In genomic region chr12:112544946-112545701, GRCm38 (mm10) we compare ENCODE assay signal across 12 mouse cellular contexts. TPM values are rescaled to one million over a fixed set of nuclear protein-coding genes. Genes with fewer than 3 reads are reported as not detected.
DNase-seq lines count a peak whose midpoint lies in the region.
"Had no signal": no experiment of that assay in that cellular context is flagged by ENCODE, and none has a peak within 500 bp of the region (broad histone marks: within the 10 kb centered on the region; RNA-seq: fewer than 3 reads in every experiment).

No protein-coding gene starts in this region.

- WGBS in limb, embryonic 10.5 days, result 47% methylated on average over 12 of the region's 12 CpGs

- no peak overlapping the region for H3K4me3 ChIP-seq in limb, embryonic 10.5 days
- H3K4me3 ChIP-seq: lung, embryonic 15.5 days had no signal

- H3K27ac ChIP-seq in limb, embryonic 10.5 days, result peak overlapping the region; percentile 44; the same call in 1 of the 2 replicates
- H3K27ac ChIP-seq: lung, embryonic 15.5 days had no signal

- no peaks in the 10 kb centered on the region for H3K36me3 ChIP-seq in limb, embryonic 10.5 days
- H3K36me3 ChIP-seq: lung, embryonic 15.5 days had no signal

- peak; percentile 95 for DNase-seq in heart, adult 11 months
- no peak for DNase-seq in heart, adult 8-10 months (ENCODE audit: low spot score)
- DNase-seq in retina, postnatal 1 day, result peak; percentile 48
- no peak for DNase-seq in retina, embryonic 14.5 days (ENCODE audit: low spot score)
- no peak for DNase-seq in limb, embryonic 10.5 days (ENCODE audit: low spot score)
- DNase-seq in yolk sac, embryonic 10.5 days (ENCODE audit: low spot score), result peak; percentile 16
- no peak for DNase-seq in spleen, postnatal 36 days (ENCODE audit: low spot score in 2 of 2)
- no peak for DNase-seq in ovary, postnatal 10 days (ENCODE audit: low spot score)
- DNase-seq: kidney, adult 18-20 months; spleen, adult 18-20 months; thymus, postnatal 25 days had no signal

- H3K4me1 ChIP-seq in limb, embryonic 10.5 days, result peaks cover 35% of the 10 kb centered on the region
- H3K4me1 ChIP-seq: lung, embryonic 15.5 days had no signal

- H3K27me3 ChIP-seq in limb, embryonic 10.5 days (ENCODE audit: low read depth, poor library complexity, severe bottlenecking), result peaks cover 26% of the 10 kb centered on the region
- H3K27me3 ChIP-seq: lung, embryonic 15.5 days had no signal

- H3K9me3 ChIP-seq in limb, embryonic 10.5 days (replicated peaks), result no peaks in the 10 kb centered on the region
- H3K9me3 ChIP-seq: lung, embryonic 15.5 days had no signal

RNA-seq across cellular contexts. Expression of gene Tmem179, which starts 28.6 kb away (rescaled TPM):
- total RNA-seq in heart, adult 8-10 months (2022), result not detected
- polyA plus RNA-seq in limb, embryonic 10.5 days (2016; fragmentation: Nextera tagmentation; extraction: Ambion mirVana), result not detected in 2 replicates

RNA-seq across cellular contexts. Expression of gene Inf2, which starts 43.5 kb away (rescaled TPM):
- total RNA-seq in heart, adult 8-10 months (2022), result 10 to 100 TPM; 14.7 to 19.5 (median 17.7) TPM
- 1.3 and 1.6 TPM in 2 replicates for polyA plus RNA-seq in limb, embryonic 10.5 days (2016; fragmentation: Nextera tagmentation; extraction: Ambion mirVana)

RNA-seq across cellular contexts. Expression of gene A530016L24Rik, which starts 55.9 kb away (rescaled TPM):
- total RNA-seq in heart, adult 8-10 months (2022), result 10 to 100 TPM; 31.2 to 50.5 (median 38.0) TPM
- polyA plus RNA-seq in limb, embryonic 10.5 days (2016; fragmentation: Nextera tagmentation; extraction: Ambion mirVana), result not detected in 2 replicates

Comparison
In these comparisons a context has a peak if more than half of its experiments do, and no peak if none do; other contexts are left out.
1. DNase-seq: peak in heart, adult 11 months (single experiment), retina, postnatal 1 day (single experiment) and yolk sac, embryonic 10.5 days (single experiment); none in heart, adult 8-10 months (single experiment), retina, embryonic 14.5 days (single experiment), limb, embryonic 10.5 days (single experiment), spleen, postnatal 36 days (0 of 2) and ovary, postnatal 10 days (single experiment).